8 mouse cellular contexts compared by ENCODE assay signal in the genomic region with DNA sequence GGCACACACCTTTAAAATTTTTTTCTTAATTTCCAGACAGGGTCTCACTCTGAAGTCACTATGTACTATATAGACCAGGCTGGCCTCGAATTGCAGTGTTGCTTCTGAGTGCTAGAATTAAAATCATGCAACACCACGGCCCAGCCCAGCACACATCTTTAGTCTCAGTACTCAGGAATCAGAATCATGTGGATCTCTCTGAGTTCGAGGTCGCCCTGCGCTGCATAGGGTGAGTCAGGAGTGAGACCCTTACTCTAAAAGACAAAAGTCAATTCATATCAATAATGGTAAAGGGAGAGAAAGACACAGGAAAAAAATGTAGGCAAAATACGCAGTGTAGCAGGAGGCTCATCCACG. TPM values are rescaled to one million over a fixed set of nuclear protein-coding genes. Genes with fewer than 3 reads are reported as not detected.
DNase-seq lines count a peak whose midpoint lies in the region; ATAC-seq lines count a peak whose summit lies in the region.

No protein-coding gene starts in this region.

- ATAC-seq in kidney, embryonic 14.5 days (ENCODE audit: low FRiP score, low TSS enrichment), result peak; percentile 24; the same call in 1 of the 2 replicates
- ATAC-seq in common myeloid progenitor, adult 5-6 weeks (replicated peaks; ENCODE audit: low read depth, poor library complexity, severe bottlenecking), result 0 out of 2 replicates have a peak, but pooled peaks have one; percentile 9
- ATAC-seq in hindbrain, embryonic 14.5 days (ENCODE audit: low FRiP score), result peak; percentile 43
- ATAC-seq in midbrain, embryonic 14.5 days (ENCODE audit: low FRiP score, low TSS enrichment), result peak; percentile 2; the same call in 1 of the 2 replicates

- no peaks in the 10 kb centered on the region for H3K27me3 ChIP-seq in kidney, embryonic 14.5 days (ENCODE audit: control insufficient read depth, insufficient read depth, low read length)
- H3K27me3 ChIP-seq in hindbrain, embryonic 14.5 days (ENCODE audit: control insufficient read depth, insufficient read depth, low read length), result no peaks in the 10 kb centered on the region
- no peaks in the 10 kb centered on the region for H3K27me3 ChIP-seq in midbrain, embryonic 14.5 days (ENCODE audit: control insufficient read depth, insufficient read depth, low read length)

- intact Hi-C loops in gastrocnemius, postnatal 14 days (cut with DNase I; ENCODE audit: low total_unique reads), result no loop called here
- intact Hi-C loops in left cerebral cortex, postnatal 10 days (cut with DNase I), result loop anchor here (5.0 kb wide), 2 partner anchors 50 to 100 kb away; no protein-coding TSS in a partner anchor

- no peak for DNase-seq in kidney, postnatal 10 days
- DNase-seq in hindbrain, embryonic 14.5 days (ENCODE audit: low spot score), result peak; percentile 33
- no peak for DNase-seq in midbrain, embryonic 14.5 days
- no peak for DNase-seq in gastrocnemius, postnatal 14 days
- no peak for DNase-seq in left cerebral cortex, postnatal 10 days (ENCODE audit: extremely low spot score in 1 of 2, low spot score in 2 of 2)
- no peak for DNase-seq in adrenal gland, postnatal 4 days (ENCODE audit: low spot score in 2 of 2)

- H3K27ac ChIP-seq in kidney, embryonic 14.5 days (ENCODE audit: low read depth, low read length), result peak overlapping the region; percentile 56; the same call in 1 of the 2 replicates
- H3K27ac ChIP-seq in hindbrain, embryonic 14.5 days, result peak overlapping the region; percentile 84
- H3K27ac ChIP-seq in midbrain, embryonic 14.5 days (replicated peaks; ENCODE audit: low read depth, low read length), result peak overlapping the region; percentile 84

- H3K4me1 ChIP-seq in kidney, embryonic 14.5 days (ENCODE audit: control insufficient read depth, insufficient read depth, low read length), result no peaks in the 10 kb centered on the region
- peaks cover 6% of the 10 kb centered on the region; the same call in 1 of the 2 replicates for H3K4me1 ChIP-seq in hindbrain, embryonic 14.5 days (replicated peaks; ENCODE audit: control insufficient read depth, insufficient read depth, low read length)
- H3K4me1 ChIP-seq in midbrain, embryonic 14.5 days (ENCODE audit: control insufficient read depth, insufficient read depth, low read length), result 0 out of 2 replicates have a peak, but pooled peaks cover 3% of the 10 kb centered on the region

- WGBS in kidney, embryonic 14.5 days, result 12% methylated on average over 7 of the region's 7 CpGs
- 9% methylated on average over 7 of the region's 7 CpGs for WGBS in hindbrain, embryonic 14.5 days
- 12% methylated on average over 7 of the region's 7 CpGs for whole genome bisulfite sequencing in midbrain, embryonic 14.5 days

- H3K4me3 ChIP-seq in kidney, embryonic 14.5 days (ENCODE audit: low read length), result peak overlapping the region; percentile 86
- peak overlapping the region; percentile 92 for H3K4me3 ChIP-seq in hindbrain, embryonic 14.5 days (replicated peaks; ENCODE audit: low read length)
- peak overlapping the region; percentile 83 for H3K4me3 ChIP-seq in midbrain, embryonic 14.5 days (replicated peaks; ENCODE audit: low read depth, low read length)

- no peaks in the 10 kb centered on the region for H3K9me3 ChIP-seq in kidney, embryonic 14.5 days (ENCODE audit: control insufficient read depth, low read length)
- H3K9me3 ChIP-seq in hindbrain, embryonic 14.5 days (ENCODE audit: control insufficient read depth, low read length), result no peaks in the 10 kb centered on the region
- H3K9me3 ChIP-seq in midbrain, embryonic 14.5 days (ENCODE audit: control insufficient read depth, low read length), result no peaks in the 10 kb centered on the region

- H3K36me3 ChIP-seq in kidney, embryonic 14.5 days (ENCODE audit: control insufficient read depth, insufficient read depth, low read length), result peaks cover 19% of the 10 kb centered on the region
- peaks cover 29% of the 10 kb centered on the region for H3K36me3 ChIP-seq in hindbrain, embryonic 14.5 days (replicated peaks; ENCODE audit: control insufficient read depth, insufficient read depth)
- H3K36me3 ChIP-seq in midbrain, embryonic 14.5 days (ENCODE audit: control insufficient read depth, insufficient read depth, low read length), result peaks cover 29% of the 10 kb centered on the region

- H3K4me2 ChIP-seq in kidney, embryonic 14.5 days (replicated peaks; ENCODE audit: low read depth, low read length), result peak overlapping the region; percentile 84
- peak overlapping the region; percentile 73 for H3K4me2 ChIP-seq in hindbrain, embryonic 14.5 days (replicated peaks)
- H3K4me2 ChIP-seq in midbrain, embryonic 14.5 days (ENCODE audit: low read length), result peak overlapping the region; percentile 86

- peak overlapping the region; percentile 80 for H3K9ac ChIP-seq in kidney, embryonic 14.5 days (ENCODE audit: low read depth, low read length)
- H3K9ac ChIP-seq in hindbrain, embryonic 14.5 days, result peak overlapping the region; percentile 88
- H3K9ac ChIP-seq in midbrain, embryonic 14.5 days (replicated peaks; ENCODE audit: low read length), result peak overlapping the region; percentile 88

RNA-seq across cellular contexts. Expression of gene Mrpl4, which starts 0.3 kb away (rescaled TPM):
- 145 and 146 TPM in 2 replicates for polyA plus RNA-seq in kidney, embryonic 14.5 days (2014; fragmentation: Nextera tagmentation; extraction: Ambion mirVana)
- total RNA-seq in common myeloid progenitor, adult 5-6 weeks (2017), result 33.0 and 35.8 TPM in 2 replicates
- 97.3 and 102 TPM in 2 replicates for polyA plus RNA-seq in hindbrain, embryonic 14.5 days (2014; fragmentation: Nextera tagmentation; extraction: Ambion mirVana)
- polyA plus RNA-seq in midbrain, embryonic 14.5 days (2014; fragmentation: Nextera tagmentation; extraction: Ambion mirVana), result 98.6 and 112 TPM in 2 replicates
- total RNA-seq in gastrocnemius, postnatal 14 days (2021), result 10 to 100 TPM; 50.8 to 54.9 TPM
- 10 to 100 TPM; 53.3 to 56.0 TPM for total RNA-seq in left cerebral cortex, postnatal 10 days (2021)
- total RNA-seq in adrenal gland, postnatal 4 days (2021), result 10 to 100 TPM; 96.9 to 97.0 TPM

RNA-seq across cellular contexts. Expression of gene Icam1, which starts 13.5 kb away (rescaled TPM):
- polyA plus RNA-seq in kidney, embryonic 14.5 days (2014; fragmentation: Nextera tagmentation; extraction: Ambion mirVana), result 7.1 and 10.3 TPM in 2 replicates
- 9.1 and 14.8 TPM in 2 replicates for total RNA-seq in common myeloid progenitor, adult 5-6 weeks (2017)
- 3.6 and 3.8 TPM in 2 replicates for polyA plus RNA-seq in hindbrain, embryonic 14.5 days (2014; fragmentation: Nextera tagmentation; extraction: Ambion mirVana)
- 1.7 and 4.1 TPM in 2 replicates for polyA plus RNA-seq in midbrain, embryonic 14.5 days (2014; fragmentation: Nextera tagmentation; extraction: Ambion mirVana)
- total RNA-seq in gastrocnemius, postnatal 14 days (2021), result 1 to 10 TPM; 3.1 to 3.4 TPM
- total RNA-seq in left cerebral cortex, postnatal 10 days (2021), result 1 to 10 TPM; 3.1 to 3.3 TPM
- total RNA-seq in adrenal gland, postnatal 4 days (2021), result 10 to 100 TPM in 1 of 2 experiments, 1 to 10 TPM in 1; 10.0 to 11.7 TPM

RNA-seq across cellular contexts. Expression of gene S1pr2, which starts 25.7 kb away (rescaled TPM):
- polyA plus RNA-seq in kidney, embryonic 14.5 days (2014; fragmentation: Nextera tagmentation; extraction: Ambion mirVana), result 26.7 and 36.1 TPM in 2 replicates
- 1.4 and 2.2 TPM in 2 replicates for total RNA-seq in common myeloid progenitor, adult 5-6 weeks (2017)
- polyA plus RNA-seq in hindbrain, embryonic 14.5 days (2014; fragmentation: Nextera tagmentation; extraction: Ambion mirVana), result 8.6 and 8.8 TPM in 2 replicates
- 4.1 and 10.8 TPM in 2 replicates for polyA plus RNA-seq in midbrain, embryonic 14.5 days (2014; fragmentation: Nextera tagmentation; extraction: Ambion mirVana)
- total RNA-seq in gastrocnemius, postnatal 14 days (2021), result 1 to 10 TPM; 4.5 to 7.8 TPM
- 1 to 10 TPM; 1.5 to 1.6 TPM for total RNA-seq in left cerebral cortex, postnatal 10 days (2021)
- 10 to 100 TPM; 12.2 to 17.0 TPM for total RNA-seq in adrenal gland, postnatal 4 days (2021)

RNA-seq across cellular contexts. Expression of gene Icam4, which starts 26.9 kb away (rescaled TPM):
- polyA plus RNA-seq in kidney, embryonic 14.5 days (2014; fragmentation: Nextera tagmentation; extraction: Ambion mirVana), result 0.45 and 0.49 TPM in 2 replicates
- total RNA-seq in common myeloid progenitor, adult 5-6 weeks (2017), result 11.5 and 28.9 TPM in 2 replicates
- polyA plus RNA-seq in hindbrain, embryonic 14.5 days (2014; fragmentation: Nextera tagmentation; extraction: Ambion mirVana), result 0.31 TPM in 1 of 2 replicates, not detected in the other
- polyA plus RNA-seq in midbrain, embryonic 14.5 days (2014; fragmentation: Nextera tagmentation; extraction: Ambion mirVana), result not detected in 2 replicates
- total RNA-seq in gastrocnemius, postnatal 14 days (2021), result under 1 TPM; 0.29 to 0.43 TPM
- under 1 TPM in 1 of 2 experiments, not detected in 1; 0.63 TPM for total RNA-seq in left cerebral cortex, postnatal 10 days (2021)
- total RNA-seq in adrenal gland, postnatal 4 days (2021), result 1 to 10 TPM; 3.8 to 4.5 TPM

RNA-seq across cellular contexts. Expression of gene Icam5, which starts 29.6 kb away (rescaled TPM):
- 0.20 TPM in 1 of 2 replicates, not detected in the other for polyA plus RNA-seq in kidney, embryonic 14.5 days (2014; fragmentation: Nextera tagmentation; extraction: Ambion mirVana)
- not detected in 2 replicates for total RNA-seq in common myeloid progenitor, adult 5-6 weeks (2017)
- polyA plus RNA-seq in hindbrain, embryonic 14.5 days (2014; fragmentation: Nextera tagmentation; extraction: Ambion mirVana), result 1.6 and 1.9 TPM in 2 replicates
- polyA plus RNA-seq in midbrain, embryonic 14.5 days (2014; fragmentation: Nextera tagmentation; extraction: Ambion mirVana), result 0.71 and 1.0 TPM in 2 replicates
- total RNA-seq in gastrocnemius, postnatal 14 days (2021), result under 1 TPM; 0.07 to 0.10 TPM
- total RNA-seq in left cerebral cortex, postnatal 10 days (2021), result 100 to 1,000 TPM; 204 to 220 TPM
- total RNA-seq in adrenal gland, postnatal 4 days (2021), result 1 to 10 TPM in 1 of 2 experiments, under 1 TPM in 1; 0.81 to 1.3 TPM
